Mouse (Mus musculus) B cell, adult 67 days (primary cell): Measurements from ENCODE around the gene Olfr923. TPM values are rescaled to one million over a fixed set of nuclear protein-coding genes. Genes with fewer than 3 reads are reported as not detected.

Source experiments
- total RNA-seq, 2 experiments: library from RNA; stranded (reverse); gene quantifications; 4 replicates each; pipeline ENCODE4 v1.2.4; 2023

Olfr923 gene
- not detected for total RNA-seq

GRCm38 (mm10) chr9:38826245-38826644, at the start of gene Olfr923:
Olfr923 (plus strand) TSS chr9:38826545.

GRCm38 (mm10) chr9:38814314-38814713, 12.0 kb upstream of the Olfr923 start, which contains the start of gene Olfr922:
Olfr922 (plus strand) TSS chr9:38814614.

GRCm38 (mm10) chr9:38844149-38844548, 17.8 kb downstream of the Olfr923 start, which contains the start of gene Olfr924:
Olfr924 (plus strand) TSS chr9:38844449.

GRCm38 (mm10) chr9:38854760-38855159, 28.4 kb downstream of the Olfr923 start, which contains the start of gene Olfr26:
Olfr26 (plus strand) TSS chr9:38855060.

GRCm38 (mm10) chr9:38876826-38877225, 50.5 kb downstream of the Olfr923 start, which contains the start of gene Olfr926:
Olfr926 (plus strand) TSS chr9:38877126.

Other genes with a start within 250 kb of the Olfr923 start
- gene Olfr912, start 246.4 kb upstream of the Olfr923 start, total RNA-seq = not detected
- not detected for gene Olfr913, start 233.8 kb upstream of the Olfr923 start, total RNA-seq
- not detected for gene Olfr914, start 221.4 kb upstream of the Olfr923 start, total RNA-seq
- gene Olfr916, start 166.7 kb upstream of the Olfr923 start, total RNA-seq = not detected
- gene Olfr917, start 160.7 kb upstream of the Olfr923 start, total RNA-seq = not detected
- not detected for gene Olfr918, start 151.9 kb upstream of the Olfr923 start, total RNA-seq
- gene Olfr919, start 122.9 kb upstream of the Olfr923 start, total RNA-seq = not detected
- gene Vwa5a, start 108.3 kb upstream of the Olfr923 start, total RNA-seq = 1 to 10 TPM; 6.2 to 9.1 TPM
- not detected for gene Olfr920, start 74.2 kb upstream of the Olfr923 start, total RNA-seq
- gene Olfr921, start 53.5 kb upstream of the Olfr923 start, total RNA-seq = not detected
- gene Olfr922, start 11.9 kb upstream of the Olfr923 start, total RNA-seq = not detected
- not detected for gene Olfr924, start 17.9 kb downstream of the Olfr923 start, total RNA-seq
- not detected for gene Olfr26, start 28.5 kb downstream of the Olfr923 start, total RNA-seq
- gene Olfr926, start 50.6 kb downstream of the Olfr923 start, total RNA-seq = not detected
- gene Olfr930, start 103.3 kb downstream of the Olfr923 start, total RNA-seq = not detected
- gene Olfr933, start 145.8 kb downstream of the Olfr923 start, total RNA-seq = not detected
- not detected for gene Olfr934, start 161.8 kb downstream of the Olfr923 start, total RNA-seq
- not detected for gene Olfr935, start 173.1 kb downstream of the Olfr923 start, total RNA-seq
- not detected for gene Olfr146, start 196.8 kb downstream of the Olfr923 start, total RNA-seq
- not detected for gene Olfr937, start 238.4 kb downstream of the Olfr923 start, total RNA-seq